Mouse (Mus musculus): ENCODE data around the gene Zfp819.
"Not testable (repeated sequence)": the region's sequence is repeated elsewhere in the genome, so short reads cannot be mapped to it uniquely, and the experiment has no call there.

Zfp819 gene

DNA sequence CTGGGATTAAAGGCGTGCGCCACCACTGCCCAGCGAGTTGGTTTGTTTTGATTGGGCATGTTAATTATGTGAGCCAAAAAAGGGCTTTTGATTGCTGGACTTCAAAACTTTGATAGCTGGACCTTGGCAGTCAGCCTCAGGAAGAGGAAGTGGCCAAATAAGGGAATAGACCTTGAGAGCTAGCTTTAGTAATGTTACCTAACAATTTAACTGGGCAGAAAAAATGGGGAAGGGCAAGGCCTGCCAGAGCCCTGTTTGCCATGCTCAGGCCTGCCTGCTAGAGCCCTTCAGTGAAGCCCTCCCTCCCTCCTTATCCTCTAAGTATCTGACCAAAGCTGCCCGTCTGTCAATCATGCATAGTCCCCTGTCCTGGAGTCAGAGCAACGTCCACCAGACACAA, 35.6 kb downstream of the Zfp819 start:
- DNase-seq (ENCODE audit: extremely low spot score, low read depth, low spot score), result no peak

DNA sequence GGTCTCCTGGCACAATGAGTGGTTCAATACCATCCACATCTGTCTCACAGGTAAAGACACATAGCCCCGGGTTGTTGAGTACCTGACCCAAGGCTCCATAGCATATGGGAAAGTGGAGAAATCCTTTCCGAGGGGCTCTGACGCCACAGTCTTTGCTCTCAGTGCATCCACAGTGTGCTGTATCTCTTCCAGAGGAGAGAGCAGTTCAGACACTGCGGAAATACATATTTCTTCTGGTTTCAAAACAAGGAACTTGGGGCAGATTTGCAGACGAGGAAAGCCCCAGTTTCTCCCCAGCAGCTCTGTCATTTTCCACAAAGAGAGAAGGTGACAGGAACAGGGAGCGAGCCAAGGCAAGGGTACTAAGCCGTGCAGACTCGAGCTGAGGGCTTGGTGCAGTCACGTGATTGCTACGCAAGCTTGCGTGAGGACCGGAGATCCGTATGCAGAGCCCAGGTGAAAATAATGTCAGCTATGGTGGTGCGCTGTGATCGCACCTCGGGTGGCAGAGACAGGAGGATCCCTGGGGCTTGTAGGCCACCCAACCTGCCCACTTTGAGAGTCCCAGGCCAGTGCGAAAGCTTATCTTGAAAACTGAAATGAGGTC, 36.2 kb downstream of the Zfp819 start:
- DNase-seq (ENCODE audit: extremely low spot score, low read depth, low spot score), result no peak

DNA sequence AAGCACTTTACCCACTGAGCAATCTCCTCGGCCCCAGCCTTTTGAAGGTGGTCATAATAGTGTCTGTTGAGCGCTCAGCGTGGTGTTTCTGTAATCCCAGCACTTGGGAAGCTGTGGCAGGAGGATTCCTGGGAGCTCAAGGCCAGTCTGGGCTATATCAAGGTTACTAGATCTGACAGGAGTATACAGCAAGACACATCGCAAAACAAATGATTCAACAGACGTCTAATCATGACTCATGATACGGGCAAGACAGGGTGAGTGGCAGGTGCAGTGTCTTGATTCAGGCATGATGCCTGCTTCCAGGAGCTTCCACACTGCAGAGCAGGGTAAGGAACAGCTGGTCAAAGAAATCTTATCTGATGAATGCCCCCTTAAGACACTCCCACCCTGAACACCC, 45.7 kb downstream of the Zfp819 start:
- no peak for DNase-seq (ENCODE audit: extremely low spot score, low read depth, low spot score)

DNA sequence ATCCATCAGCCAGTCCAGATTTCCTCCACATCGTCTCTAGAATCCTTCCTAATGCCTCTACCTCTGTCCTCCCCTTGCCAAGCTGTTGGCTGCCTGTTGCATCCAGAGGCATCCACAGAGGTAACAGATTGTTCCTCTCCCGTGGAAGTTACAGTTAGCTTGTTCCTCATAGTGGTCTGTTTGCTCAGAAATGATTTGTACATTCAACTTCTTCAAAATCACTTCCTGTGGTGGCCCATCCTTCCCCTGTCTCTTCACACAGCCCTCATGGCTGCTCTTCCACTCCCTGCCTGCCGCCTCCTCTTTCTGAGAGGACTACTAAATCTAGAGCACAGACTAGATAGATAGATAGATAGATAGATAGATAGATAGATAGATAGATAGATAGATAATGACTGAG, 47.5 kb downstream of the Zfp819 start:
- DNase-seq (ENCODE audit: extremely low spot score, low read depth, low spot score), result no peak

DNA sequence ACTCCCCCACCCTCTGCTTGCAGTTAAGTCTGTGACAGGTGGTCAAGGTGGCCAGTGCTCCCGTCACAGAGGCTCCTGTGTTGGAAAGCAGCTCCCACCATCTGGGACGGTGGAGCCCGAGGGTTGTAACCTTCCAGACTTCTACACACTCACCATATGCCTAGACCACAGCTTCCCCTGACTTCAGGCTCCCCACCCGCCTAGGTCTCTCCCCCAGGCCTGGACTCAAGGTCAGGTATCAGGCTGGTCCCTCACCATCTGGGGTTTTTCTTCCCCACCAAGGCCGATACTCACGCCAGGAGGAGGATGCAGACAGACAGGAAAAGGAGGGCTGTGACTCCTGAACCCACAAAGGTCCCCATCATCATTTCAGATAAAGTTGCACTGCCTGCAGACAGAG, 49.3 kb downstream of the Zfp819 start:
- no peak for DNase-seq (ENCODE audit: extremely low spot score, low read depth, low spot score)

DNA sequence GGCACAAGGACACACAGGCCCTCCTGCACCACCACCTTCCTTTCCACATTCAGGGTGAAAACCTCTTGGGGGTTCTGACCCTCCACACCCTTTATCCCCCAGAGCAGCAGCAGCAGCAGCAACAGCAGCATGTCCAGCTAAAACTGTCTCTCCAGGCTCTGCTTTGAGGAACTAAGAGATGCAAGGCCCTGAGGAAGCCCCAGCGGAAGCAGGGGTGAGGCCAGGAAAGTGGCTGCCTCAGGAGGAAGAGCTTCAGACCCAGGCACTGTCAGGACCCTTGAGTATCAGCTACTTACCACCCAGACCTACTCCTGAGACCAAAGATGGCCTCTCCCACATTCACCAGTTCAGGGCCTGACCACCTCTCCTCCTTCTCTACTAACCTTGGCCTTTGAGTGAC, 53.0 kb downstream of the Zfp819 start, which contains the start of gene Siglece:
TSS of gene Siglece (minus strand) at position 160 of the 400 bp plus-strand sequence.
- no peak for DNase-seq (ENCODE audit: extremely low spot score, low read depth, low spot score)

DNA sequence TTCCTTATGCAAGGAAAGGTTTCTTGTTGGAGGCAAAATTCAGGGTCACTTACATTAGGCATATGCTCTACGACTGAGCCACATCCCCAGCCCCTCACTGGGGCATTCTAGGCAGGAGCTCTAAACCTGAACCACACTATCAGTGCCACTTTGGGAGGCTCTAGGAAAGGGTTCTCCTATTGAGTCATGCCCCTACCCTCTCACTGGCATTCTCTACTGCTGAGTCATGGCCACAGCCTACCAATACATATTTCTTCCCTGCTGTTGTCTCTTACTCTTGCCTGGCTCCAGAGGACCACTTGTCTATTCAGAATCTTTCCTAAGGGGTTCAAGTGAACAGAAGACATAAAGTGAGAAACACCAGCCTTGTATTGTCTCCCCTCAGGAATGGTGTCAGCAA, 55.8 kb downstream of the Zfp819 start:
- DNase-seq (ENCODE audit: extremely low spot score, low read depth, low spot score), result no peak

DNA sequence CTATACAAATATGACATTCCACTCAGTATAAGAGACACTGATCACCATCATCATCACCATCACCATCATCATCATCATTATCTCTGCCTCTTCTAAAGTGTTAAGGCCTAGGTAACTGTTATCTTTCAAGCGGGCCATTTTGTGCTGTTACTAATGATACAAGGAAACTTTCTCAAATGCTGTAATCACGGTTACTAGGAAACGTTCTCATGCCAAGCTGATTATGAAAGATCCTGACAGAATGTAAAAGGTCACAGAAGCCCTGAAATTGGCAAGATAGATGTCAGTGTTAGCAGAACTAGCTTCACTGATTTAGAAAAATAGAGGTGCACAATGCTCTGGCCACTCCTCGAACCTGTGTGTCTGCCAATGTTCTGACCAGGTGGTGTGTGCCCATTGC, 60.3 kb downstream of the Zfp819 start:
- DNase-seq (ENCODE audit: extremely low spot score, low read depth, low spot score), result not testable (repeated sequence)

Measured in hindlimb bud, embryonic 11.5 days (tissue).